Mouse (Mus musculus) C2C12 (cell line): ENCODE measurements around the gene Slit3.

Experiments
- CTCF ChIP-seq: IDR thresholded peaks from one replicate; pipeline ENCODE4 v1.5.1; 2011; ENCODE audit not compliant: control insufficient read depth, insufficient read depth, insufficient read length
- MAX ChIP-seq: IDR thresholded peaks from one replicate; pipeline ENCODE4 v1.6.1; 2011; ENCODE audit warnings: mild to moderate bottlenecking, control low read depth
- MYOG ChIP-seq: IDR thresholded peaks from one replicate; pipeline ENCODE4 v1.6.1; 2011; ENCODE audit not compliant: control insufficient read depth, insufficient read length; ENCODE audit errors: extremely low read depth

GRCm38 (mm10) chr11:35248088-35248487 is 127.1 kb downstream of the Slit3 start:
- no peak for TF ChIP-seq CTCF
- TF ChIP-seq MYOG = no peak
- TF ChIP-seq MAX = no peak
